Mouse (Mus musculus): ENCODE results near the gene Morc3. TPM values are rescaled to one million over a fixed set of nuclear protein-coding genes. Genes with fewer than 3 reads are reported as not detected.
"Not testable (repeated sequence)": the region's sequence is repeated elsewhere in the genome, so short reads cannot be mapped to it uniquely, and the experiment has no call there.

Morc3 gene
- polyA plus RNA-seq, 1 experiment from 2014 or later = 33.6 TPM

DNA sequence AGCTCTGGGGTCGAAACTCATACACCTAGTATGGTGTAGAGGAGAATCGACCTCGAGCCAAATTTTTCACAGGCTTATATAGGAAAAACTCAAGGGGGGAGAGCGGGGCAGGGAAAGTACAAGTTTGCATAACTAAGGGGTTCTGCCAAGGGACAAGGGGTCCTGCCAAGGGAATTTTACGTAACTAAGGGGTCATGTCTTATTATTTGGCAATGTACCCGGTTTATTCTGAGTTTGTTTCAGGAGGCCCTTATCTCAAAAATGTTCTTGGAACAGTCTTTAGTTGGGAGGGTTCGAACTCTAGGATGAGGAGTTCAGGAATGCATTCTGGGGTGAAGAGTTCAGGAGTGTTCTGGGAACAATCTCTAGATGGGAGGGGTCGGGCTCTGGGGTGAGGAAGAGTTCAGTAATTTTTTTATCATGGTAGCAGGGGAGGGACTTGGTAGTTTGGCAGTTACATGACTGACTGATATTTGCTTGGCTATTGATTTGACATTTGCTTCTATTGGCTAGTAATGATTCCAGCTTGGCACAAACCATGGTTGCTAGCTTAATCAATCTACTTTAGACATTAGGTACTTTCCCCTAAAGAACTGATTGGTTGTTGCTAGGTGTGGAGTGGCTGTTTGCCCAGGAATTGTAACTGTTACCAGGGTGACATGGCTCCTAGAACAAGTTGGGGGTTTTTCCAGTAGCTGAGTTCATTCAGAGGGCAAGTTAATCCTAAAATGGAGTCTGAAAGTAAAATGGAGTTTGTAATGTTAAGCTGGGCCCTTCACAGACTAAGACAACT is 9.3 kb upstream of the Morc3 start:
- not testable (repeated sequence) for H3K27me3 ChIP-seq; H3K4me1 ChIP-seq; H3K36me3 ChIP-seq (replicated peaks); H3K4me3 ChIP-seq (replicated peaks); H3K4me2 ChIP-seq; H3K27ac ChIP-seq; ATAC-seq (ENCODE audit: low FRiP score); H3K9ac ChIP-seq
- WGBS = 86% methylated on average over 4 of the region's 8 CpGs
- H3K9me3 ChIP-seq = 0 out of 2 replicates have a peak, but pooled peaks cover 10% of the 10 kb centered on the region

DNA sequence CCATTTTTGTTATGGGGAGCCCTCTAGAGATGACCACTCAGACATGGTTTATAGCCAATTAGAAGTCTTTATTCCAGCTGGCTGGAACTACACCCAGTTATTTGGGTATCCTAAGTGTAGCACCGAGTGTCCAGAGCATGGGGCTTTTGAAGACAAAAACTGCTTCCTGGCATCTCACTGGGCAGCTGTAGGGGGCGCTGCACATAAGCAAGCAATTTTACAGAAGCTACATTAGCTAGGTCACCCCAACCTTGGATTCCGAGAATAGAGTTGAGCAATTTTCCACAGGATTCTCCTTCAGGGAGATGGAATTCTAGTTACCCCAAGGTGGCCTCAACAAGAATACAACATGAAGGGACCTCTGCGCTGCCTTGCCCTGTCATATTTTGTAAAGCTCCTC is 7.1 kb upstream of the Morc3 start:
- no peak overlapping the region for H3K27ac ChIP-seq
- H3K36me3 ChIP-seq (replicated peaks) = no peaks in the 10 kb centered on the region
- no peaks in the 10 kb centered on the region for H3K27me3 ChIP-seq
- ATAC-seq (ENCODE audit: low FRiP score) = no peak
- H3K4me2 ChIP-seq = no peak overlapping the region
- H3K9me3 ChIP-seq = 0 out of 2 replicates have a peak, but pooled peaks cover 10% of the 10 kb centered on the region
- no peak overlapping the region for H3K4me3 ChIP-seq (replicated peaks)
- H3K4me1 ChIP-seq = no peaks in the 10 kb centered on the region
- WGBS = 88% methylated on average over 4 of the region's 4 CpGs
- H3K9ac ChIP-seq = no peak overlapping the region

DNA sequence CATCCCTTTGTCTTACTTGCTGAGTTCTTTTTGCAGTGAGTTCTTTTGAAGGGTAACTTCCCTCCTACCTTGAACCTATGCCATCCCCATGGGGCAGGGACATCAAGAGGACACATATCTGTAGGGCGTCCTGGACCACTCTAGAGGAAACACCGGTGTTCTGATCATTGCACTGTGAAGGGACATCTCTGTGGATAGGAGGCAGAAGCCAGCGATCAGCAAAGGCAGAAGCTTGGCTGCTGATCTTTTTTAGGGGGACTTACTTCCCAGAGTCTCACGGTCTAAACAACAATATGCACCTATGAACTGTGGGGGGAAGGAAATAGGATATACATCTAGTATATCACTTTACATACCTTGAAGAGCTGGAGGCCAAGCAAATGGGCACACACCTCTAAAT is 6.5 kb upstream of the Morc3 start:
- Histone ChIP-seq H3K36me3 (replicated peaks) (no peaks in the 10 kb centered on the region), H3K27me3 (0 out of 2 replicates have a peak, but pooled peaks cover under 1% of the 10 kb centered on the region), H3K4me3 (replicated peaks) (no peak overlapping the region), H3K4me1 (no peaks in the 10 kb centered on the region), H3K9me3 (0 out of 2 replicates have a peak, but pooled peaks cover 10% of the 10 kb centered on the region), H3K9ac (no peak overlapping the region), H3K4me2 (no peak overlapping the region), H3K27ac (no peak overlapping the region)
- no peak for ATAC-seq (ENCODE audit: low FRiP score)
- 94% methylated on average over 4 of the region's 4 CpGs for WGBS

DNA sequence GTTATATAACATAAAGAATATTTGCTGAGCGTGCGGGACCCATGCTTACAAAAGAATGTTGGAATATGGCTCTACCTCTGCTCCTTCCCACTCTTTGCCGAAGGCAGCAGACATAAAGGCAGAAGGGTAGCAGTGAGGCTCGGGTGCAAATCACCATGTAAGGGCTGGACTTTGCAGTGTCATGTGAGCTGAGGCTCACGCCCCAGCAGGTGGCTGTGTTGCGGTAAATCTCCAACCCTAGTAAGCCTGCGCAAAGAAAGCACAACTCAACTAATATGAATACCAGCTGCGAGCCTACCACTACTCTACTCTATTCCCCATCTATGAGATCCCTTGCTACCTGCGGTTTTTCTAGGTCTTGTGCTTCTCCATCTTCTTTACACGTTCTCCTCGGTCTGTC is 5.9 kb upstream of the Morc3 start:
- H3K9me3 ChIP-seq = 0 out of 2 replicates have a peak, but pooled peaks cover 10% of the 10 kb centered on the region
- no peak overlapping the region for H3K4me3 ChIP-seq (replicated peaks)
- no peak overlapping the region for H3K9ac ChIP-seq
- ATAC-seq (ENCODE audit: low FRiP score) = no peak
- H3K27me3 ChIP-seq = 0 out of 2 replicates have a peak, but pooled peaks cover 4% of the 10 kb centered on the region
- H3K4me2 ChIP-seq = no peak overlapping the region
- H3K27ac ChIP-seq = no peak overlapping the region
- H3K36me3 ChIP-seq (replicated peaks) = no peaks in the 10 kb centered on the region
- WGBS = 72% methylated on average over 9 of the region's 11 CpGs
- no peaks in the 10 kb centered on the region for H3K4me1 ChIP-seq

DNA sequence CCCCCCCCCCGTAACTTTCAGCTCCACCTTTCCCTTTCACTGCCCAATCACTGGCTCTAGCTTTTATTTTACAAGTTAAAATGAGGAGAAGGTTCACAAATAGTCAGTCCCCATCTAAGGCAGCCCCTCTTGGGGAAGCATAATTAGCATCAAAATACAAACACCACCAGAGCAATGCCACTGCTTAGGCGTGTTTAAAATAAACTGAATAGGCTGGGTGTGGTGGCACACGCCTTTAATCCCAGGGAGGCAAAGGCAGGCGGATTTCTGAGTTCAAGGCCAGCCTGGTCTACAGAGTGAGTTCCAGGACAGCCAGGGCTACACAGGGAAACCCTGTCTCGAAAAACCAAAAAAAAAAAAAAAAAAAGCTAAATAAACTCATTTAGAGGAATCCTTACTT is 5.4 kb upstream of the Morc3 start:
- not testable (repeated sequence) for H3K4me3 ChIP-seq (replicated peaks); H3K27ac ChIP-seq; H3K4me2 ChIP-seq; H3K27me3 ChIP-seq; H3K4me1 ChIP-seq; H3K9ac ChIP-seq; ATAC-seq (ENCODE audit: low FRiP score); H3K36me3 ChIP-seq (replicated peaks)
- 32% methylated on average over 5 of the region's 5 CpGs for WGBS
- 0 out of 2 replicates have a peak, but pooled peaks cover 10% of the 10 kb centered on the region for H3K9me3 ChIP-seq

DNA sequence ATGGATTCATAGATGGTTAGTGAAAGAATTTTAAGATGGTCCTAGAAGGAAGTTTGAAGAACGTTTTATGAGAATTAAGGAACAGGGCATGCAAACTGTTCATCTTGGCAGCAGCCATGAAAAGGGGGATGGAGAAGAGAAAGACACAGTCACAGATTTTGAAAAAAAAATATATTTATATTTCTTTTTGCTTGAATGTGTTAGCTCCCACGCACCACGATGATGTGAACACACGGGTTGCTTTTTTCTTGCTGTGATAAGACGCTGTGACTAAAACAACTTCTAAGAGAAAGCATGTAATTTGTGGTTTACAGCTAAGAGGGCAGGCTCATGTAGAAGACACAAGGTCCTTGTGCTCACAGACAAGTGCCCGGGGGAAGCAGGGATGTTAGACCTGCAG is 5.0 kb upstream of the Morc3 start:
- 90% methylated on average over 6 of the region's 6 CpGs for WGBS
- Histone ChIP-seq H3K9ac (no peak overlapping the region), H3K4me3 (replicated peaks) (no peak overlapping the region), H3K4me2 (no peak overlapping the region), H3K27me3 (0 out of 2 replicates have a peak, but pooled peaks cover 4% of the 10 kb centered on the region), H3K27ac (no peak overlapping the region), H3K9me3 (0 out of 2 replicates have a peak, but pooled peaks cover 8% of the 10 kb centered on the region), H3K36me3 (replicated peaks) (no peaks in the 10 kb centered on the region), H3K4me1 (no peaks in the 10 kb centered on the region)
- ATAC-seq (ENCODE audit: low FRiP score) = no peak

DNA sequence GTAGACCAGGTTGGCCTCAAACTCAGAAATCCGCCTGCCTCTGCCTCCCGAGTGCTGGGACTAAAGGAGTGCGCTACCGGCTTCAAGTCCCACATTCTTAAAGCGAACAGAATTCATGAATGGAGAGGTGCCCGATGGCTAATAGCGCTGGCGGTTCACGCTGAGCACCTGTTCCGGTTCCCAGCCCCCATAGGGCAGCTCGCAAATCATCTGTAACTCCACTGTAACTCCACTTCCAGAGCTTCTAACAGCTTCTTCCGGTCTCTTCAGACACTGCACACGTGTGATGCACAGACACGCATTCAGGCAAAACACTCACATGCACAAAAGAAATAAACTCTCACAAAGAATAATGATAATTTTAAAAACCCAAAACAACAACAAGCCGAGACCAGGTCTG is 2.4 kb upstream of the Morc3 start:
- no peaks in the 10 kb centered on the region for H3K9me3 ChIP-seq
- H3K4me3 ChIP-seq (replicated peaks) = no peak overlapping the region
- 91% methylated on average over 15 of the region's 15 CpGs for WGBS
- H3K36me3 ChIP-seq (replicated peaks) = no peaks in the 10 kb centered on the region
- H3K27ac ChIP-seq = no peak overlapping the region
- H3K4me1 ChIP-seq = peaks cover 13% of the 10 kb centered on the region
- 0 out of 2 replicates have a peak, but pooled peaks cover 4% of the 10 kb centered on the region for H3K27me3 ChIP-seq
- H3K4me2 ChIP-seq = no peak overlapping the region
- no peak overlapping the region for H3K9ac ChIP-seq
- ATAC-seq (ENCODE audit: low FRiP score) = no peak

DNA sequence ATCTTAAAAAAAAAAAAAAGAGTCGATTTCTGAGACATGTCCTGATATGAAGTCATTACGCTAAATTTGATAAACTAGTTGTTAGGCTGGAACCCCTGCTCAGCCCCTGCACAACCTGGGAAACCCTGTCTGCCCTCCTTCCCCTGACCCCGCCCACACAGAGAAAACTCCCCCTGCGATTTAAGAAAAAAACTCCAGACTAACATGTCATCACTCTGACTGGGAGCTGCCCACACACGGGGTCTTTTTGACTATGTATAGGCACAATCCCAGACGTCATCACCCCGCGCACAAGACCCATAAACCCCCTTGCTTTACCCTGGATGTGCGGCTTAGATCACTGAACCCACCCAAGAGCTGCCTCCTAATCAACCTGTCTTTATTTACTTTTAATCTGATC is 1.9 kb upstream of the Morc3 start:
- Histone ChIP-seq H3K9ac (no peak overlapping the region), H3K4me3 (replicated peaks) (no peak overlapping the region), H3K27ac (no peak overlapping the region), H3K27me3 (0 out of 2 replicates have a peak, but pooled peaks cover 4% of the 10 kb centered on the region), H3K4me1 (peaks cover 13% of the 10 kb centered on the region), H3K4me2 (no peak overlapping the region), H3K36me3 (replicated peaks) (no peaks in the 10 kb centered on the region), H3K9me3 (no peaks in the 10 kb centered on the region)
- 91% methylated on average over 9 of the region's 9 CpGs for WGBS
- ATAC-seq (ENCODE audit: low FRiP score) = no peak

DNA sequence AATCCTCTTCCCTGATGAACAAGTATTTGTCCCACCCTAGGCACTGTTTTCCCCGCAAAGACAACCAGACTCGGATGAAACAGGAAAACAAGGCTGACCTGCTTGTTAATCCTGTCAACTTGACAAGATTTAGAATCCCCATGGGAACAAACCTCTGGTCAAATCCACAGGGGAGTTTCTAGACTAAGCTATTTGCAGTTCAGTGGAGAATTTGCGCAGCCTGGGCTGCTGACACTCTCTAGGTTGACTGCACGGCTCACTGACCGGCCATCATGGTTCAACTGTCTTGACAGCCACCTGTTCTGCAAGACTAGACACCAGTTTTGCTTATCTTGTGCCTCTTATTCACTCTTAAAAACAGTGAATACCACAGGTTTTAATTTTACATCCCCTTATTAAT is 1.0 kb upstream of the Morc3 start:
- WGBS = 94% methylated on average over 5 of the region's 5 CpGs
- no peaks in the 10 kb centered on the region for H3K9me3 ChIP-seq
- no peaks in the 10 kb centered on the region for H3K36me3 ChIP-seq (replicated peaks)
- H3K9ac ChIP-seq = no peak overlapping the region
- H3K4me2 ChIP-seq = no peak overlapping the region
- H3K27ac ChIP-seq = no peak overlapping the region
- H3K27me3 ChIP-seq = 0 out of 2 replicates have a peak, but pooled peaks cover 4% of the 10 kb centered on the region
- H3K4me3 ChIP-seq (replicated peaks) = no peak overlapping the region
- ATAC-seq (ENCODE audit: low FRiP score) = no peak
- peaks cover 13% of the 10 kb centered on the region for H3K4me1 ChIP-seq

DNA sequence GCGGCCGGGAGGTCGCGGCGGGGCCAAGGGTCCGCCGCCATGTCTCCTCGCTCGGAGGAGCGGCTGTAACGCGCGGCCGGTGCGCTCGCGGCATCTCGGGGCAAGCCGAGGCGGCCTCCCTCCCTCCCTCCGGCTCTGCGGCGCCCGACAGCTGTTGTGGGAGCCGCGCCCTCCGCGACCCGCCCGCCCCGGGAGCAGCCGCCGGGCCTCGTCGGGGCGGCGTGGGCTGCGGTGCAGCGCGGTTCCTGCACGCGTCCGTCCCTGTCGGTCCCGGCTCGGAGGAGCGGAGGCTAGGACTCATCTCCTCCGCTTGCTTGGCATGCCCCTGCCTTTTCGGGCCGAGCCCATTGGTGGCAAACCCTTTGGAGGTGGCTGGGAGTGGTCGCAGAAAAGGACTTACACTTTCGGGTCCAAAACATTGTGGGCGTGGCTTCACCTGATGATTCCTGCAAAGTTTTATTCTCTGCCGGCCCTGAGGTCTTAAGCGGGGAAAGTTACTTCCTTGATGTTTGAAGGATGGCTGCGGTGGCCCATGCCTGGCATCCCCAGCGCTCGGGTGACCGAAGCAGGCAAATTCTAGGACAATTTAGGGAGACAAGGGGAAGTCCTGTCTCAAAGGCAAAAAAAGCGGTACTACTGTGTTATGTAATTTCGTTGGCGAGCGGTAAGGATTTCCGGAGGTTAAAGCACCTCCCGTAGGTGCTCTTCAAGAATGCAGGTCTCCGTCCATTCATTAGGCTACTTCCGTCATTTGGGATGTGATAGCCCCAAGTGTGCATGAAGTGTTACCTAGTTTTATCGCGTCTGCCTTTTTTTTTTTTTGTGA is 743 bp downstream of the Morc3 start:
- Histone ChIP-seq H3K9me3 (no peaks in the 10 kb centered on the region), H3K4me1 (peaks cover 13% of the 10 kb centered on the region), H3K4me2 (peak overlapping the region; percentile 77), H3K9ac (peak overlapping the region; percentile 97), H3K36me3 (replicated peaks) (no peaks in the 10 kb centered on the region; the same call in 1 of the 2 replicates), H3K27ac (peak overlapping the region; percentile 90), H3K27me3 (0 out of 2 replicates have a peak, but pooled peaks cover 4% of the 10 kb centered on the region), H3K4me3 (replicated peaks) (peak overlapping the region; percentile 98)
- peak; percentile 65; the same call in 1 of the 2 replicates for ATAC-seq (ENCODE audit: low FRiP score)
- 1% methylated on average over 57 of the region's 69 CpGs for WGBS

DNA sequence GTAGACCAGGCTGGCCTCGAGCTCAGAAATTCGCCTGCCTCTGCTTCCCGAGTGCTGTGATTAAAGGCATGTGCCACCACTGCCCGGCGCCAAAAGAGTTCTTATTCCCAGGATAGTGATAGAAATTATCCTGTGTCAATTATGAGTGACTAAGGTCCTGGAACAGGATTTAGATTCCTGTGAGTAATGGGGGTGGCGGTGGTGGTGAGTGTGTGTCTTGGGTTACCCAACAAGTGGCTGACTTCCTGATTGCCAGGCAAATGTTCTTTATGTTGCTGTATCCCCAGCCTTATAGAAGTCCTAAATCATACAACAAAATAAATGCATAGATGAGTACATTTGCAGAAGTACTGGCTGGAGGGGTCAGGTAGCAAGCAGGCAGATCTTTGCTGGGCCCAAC is 1.6 kb downstream of the Morc3 start:
- peak overlapping the region; percentile 77 for H3K4me2 ChIP-seq
- H3K27ac ChIP-seq = no peak overlapping the region
- H3K4me1 ChIP-seq = peaks cover 13% of the 10 kb centered on the region
- ATAC-seq (ENCODE audit: low FRiP score) = no peak
- H3K9me3 ChIP-seq = no peaks in the 10 kb centered on the region
- no peaks in the 10 kb centered on the region; the same call in 1 of the 2 replicates for H3K36me3 ChIP-seq (replicated peaks)
- 0 out of 2 replicates have a peak, but pooled peaks cover 4% of the 10 kb centered on the region for H3K27me3 ChIP-seq
- WGBS = 94% methylated on average over 6 of the region's 6 CpGs
- H3K9ac ChIP-seq = no peak overlapping the region
- H3K4me3 ChIP-seq (replicated peaks) = peak overlapping the region; percentile 98

DNA sequence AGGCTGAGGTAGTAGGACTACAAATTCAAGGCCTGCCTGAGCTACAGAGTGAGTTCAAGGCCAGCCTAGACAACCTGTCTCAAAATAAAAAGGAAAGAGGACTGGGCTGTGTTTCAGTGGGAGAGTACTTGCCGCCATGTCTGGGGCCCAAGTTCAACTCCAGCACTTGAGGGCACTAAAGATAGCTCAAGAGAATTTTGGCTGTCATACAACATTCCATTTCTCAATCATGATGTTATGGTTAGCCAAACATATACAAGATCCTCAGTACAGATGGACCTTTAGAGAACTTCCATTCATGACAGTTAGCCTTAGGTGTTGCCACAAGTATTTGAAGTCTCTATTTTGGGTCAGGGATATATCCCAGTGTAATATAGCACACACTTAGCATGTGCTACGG is 2.2 kb downstream of the Morc3 start:
- no peak overlapping the region for H3K4me3 ChIP-seq (replicated peaks)
- WGBS = 94% methylated on average over 2 of the region's 2 CpGs
- peak overlapping the region; percentile 77; the same call in 1 of the 2 replicates for H3K4me2 ChIP-seq
- no peak overlapping the region for H3K9ac ChIP-seq
- peaks cover 13% of the 10 kb centered on the region for H3K4me1 ChIP-seq
- H3K36me3 ChIP-seq (replicated peaks) = no peaks in the 10 kb centered on the region; the same call in 1 of the 2 replicates
- ATAC-seq (ENCODE audit: low FRiP score) = no peak
- no peaks in the 10 kb centered on the region for H3K9me3 ChIP-seq
- 0 out of 2 replicates have a peak, but pooled peaks cover 4% of the 10 kb centered on the region for H3K27me3 ChIP-seq
- H3K27ac ChIP-seq = no peak overlapping the region

Measured in forebrain, embryonic 12.5 days (tissue).